Mouse (Mus musculus) cerebellum, postnatal 36 days (tissue): ENCODE measurements around the gene Ugp2.
A peak's percentile ranks its signal among the peaks of the same experiment; 100 is the strongest.

Experiments
- DNase-seq, 2 experiments: peaks; one replicate each; pipeline ENCODE4 v3.0.0; 2021 to 2022; ENCODE audit warnings: mixed read lengths in 2 of 2

The Ugp2 gene

GRCm38 (mm10) chr11:21371122-21371806, at the start of gene Ugp2:
Ugp2 (minus strand) TSS chr11:21371201.
- DNase-seq = peak; percentile 97 to 98

- no peak for DNase-seq
These were observed 43.9 kb upstream of the Ugp2 start for GRCm38 (mm10) chr11:21414911-21415381.

- DNase-seq = no peak
These were observed 35.7 kb upstream of the Ugp2 start for GRCm38 (mm10) chr11:21406668-21407067.

- no peak for DNase-seq
These were observed 35.1 kb upstream of the Ugp2 start for GRCm38 (mm10) chr11:21406141-21406540.

- DNase-seq = no peak
These were observed 32.9 kb upstream of the Ugp2 start for GRCm38 (mm10) chr11:21403877-21404276.

GRCm38 (mm10) chr11:21402481-21403254, 31.7 kb upstream of the Ugp2 start:
- no peak for DNase-seq

GRCm38 (mm10) chr11:21401248-21401647, 30.2 kb upstream of the Ugp2 start:
- DNase-seq = no peak

DNA sequence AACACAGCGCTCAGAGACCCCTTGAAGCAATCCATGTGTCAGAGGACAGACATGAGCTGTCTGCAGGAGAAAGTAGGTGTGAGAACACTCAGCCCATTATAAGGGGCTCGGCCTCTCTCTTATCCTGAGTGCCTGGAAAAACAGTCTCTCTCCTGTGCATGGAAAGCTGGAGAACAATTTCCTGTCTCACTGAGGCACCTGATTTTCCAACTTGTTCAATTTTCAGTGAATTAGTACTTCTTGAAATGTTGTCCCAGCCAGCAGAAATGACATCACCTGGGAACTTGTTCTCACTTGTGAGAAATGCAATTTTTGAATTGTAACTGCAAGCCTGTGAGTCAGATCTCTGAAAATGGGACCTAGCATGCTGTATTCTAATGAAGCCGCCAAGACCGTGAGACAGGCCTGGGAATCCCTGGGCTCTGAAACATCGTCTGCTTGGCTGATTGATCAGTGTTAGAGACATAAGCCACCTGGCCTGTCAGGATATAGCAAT, 28.2 kb upstream of the Ugp2 start:
- no peak for DNase-seq

DNA sequence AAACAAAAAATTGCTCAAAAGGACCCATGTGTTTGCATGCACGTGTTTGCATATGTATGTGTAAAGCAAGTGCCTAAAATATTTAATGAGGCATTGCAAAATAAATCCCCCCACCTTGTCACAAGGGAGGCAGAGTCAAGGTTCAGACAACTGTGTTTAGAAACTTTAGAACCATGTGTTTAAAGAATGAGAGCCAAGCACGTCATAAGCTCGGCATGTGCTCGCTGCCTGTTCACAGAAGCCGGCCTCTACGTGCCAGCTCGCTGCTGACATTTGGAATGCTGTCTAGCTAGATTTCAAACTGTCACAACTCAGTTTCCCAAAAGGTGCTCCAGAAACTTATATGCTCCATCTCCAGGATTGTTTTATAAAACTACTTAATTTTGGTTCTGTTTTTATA, 27.5 kb upstream of the Ugp2 start:
- DNase-seq = no peak

GRCm38 (mm10) chr11:21386790-21387189, 15.8 kb upstream of the Ugp2 start:
- DNase-seq = no peak

GRCm38 (mm10) chr11:21374096-21374495, 3.1 kb upstream of the Ugp2 start:
- no peak for DNase-seq

- peak; percentile 43 to 60 for DNase-seq
These were observed 441 bp downstream of the Ugp2 start for GRCm38 (mm10) chr11:21370399-21371121.

DNA sequence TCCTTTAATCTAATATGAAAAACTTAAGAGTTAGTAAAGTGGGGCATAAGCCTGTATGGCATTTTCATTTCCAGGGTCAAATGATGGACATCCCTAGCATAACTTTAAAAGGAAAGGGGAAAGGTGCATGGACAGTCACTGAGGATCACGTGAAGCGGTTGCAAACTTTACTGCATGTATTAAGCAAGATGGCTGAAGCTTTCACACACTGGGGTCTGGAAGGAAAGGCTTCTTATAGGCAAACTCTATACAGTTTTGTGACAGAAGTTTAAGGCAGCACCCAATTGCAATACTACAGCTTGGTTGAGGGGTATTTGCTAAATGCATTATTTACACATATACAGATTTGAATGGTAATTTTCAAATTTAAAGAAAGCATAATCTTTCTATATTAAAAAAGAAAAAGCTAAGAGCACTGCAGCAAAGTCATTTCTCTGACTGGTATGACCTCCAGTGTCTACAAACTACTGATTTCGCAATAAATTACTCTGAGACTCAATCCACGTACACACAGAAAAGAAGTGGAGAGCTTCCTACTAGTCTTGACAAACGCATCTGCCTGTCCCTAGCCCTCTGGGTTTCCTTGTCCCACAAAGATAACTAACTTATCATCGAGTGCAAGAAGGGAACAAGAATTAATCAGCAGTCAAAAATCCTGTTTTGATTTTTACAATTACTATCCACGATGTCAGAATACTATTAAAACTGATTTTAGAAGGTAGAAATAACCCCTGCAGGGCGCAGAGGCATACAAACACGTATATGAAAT, 1.6 kb downstream of the Ugp2 start:
- no peak for DNase-seq

DNA sequence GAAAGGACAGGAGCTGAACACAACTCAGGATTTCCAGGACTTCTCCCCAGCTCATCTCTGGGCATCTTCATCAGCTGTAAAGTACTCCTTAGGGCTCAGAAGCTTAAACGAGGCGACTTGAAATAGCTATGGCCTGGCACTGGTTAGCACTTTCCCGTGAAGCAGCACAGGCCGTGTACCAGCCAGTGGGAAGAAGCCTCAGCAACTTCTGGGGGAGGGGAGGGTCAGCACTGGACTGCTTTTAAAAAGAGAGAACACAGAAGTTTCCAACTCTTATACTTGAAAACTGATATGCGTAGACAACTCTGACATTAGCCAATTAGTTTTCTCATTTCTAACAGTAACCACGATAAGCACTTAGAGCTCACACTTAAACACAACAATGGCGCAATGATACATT, 2.5 kb downstream of the Ugp2 start:
- no peak for DNase-seq

DNA sequence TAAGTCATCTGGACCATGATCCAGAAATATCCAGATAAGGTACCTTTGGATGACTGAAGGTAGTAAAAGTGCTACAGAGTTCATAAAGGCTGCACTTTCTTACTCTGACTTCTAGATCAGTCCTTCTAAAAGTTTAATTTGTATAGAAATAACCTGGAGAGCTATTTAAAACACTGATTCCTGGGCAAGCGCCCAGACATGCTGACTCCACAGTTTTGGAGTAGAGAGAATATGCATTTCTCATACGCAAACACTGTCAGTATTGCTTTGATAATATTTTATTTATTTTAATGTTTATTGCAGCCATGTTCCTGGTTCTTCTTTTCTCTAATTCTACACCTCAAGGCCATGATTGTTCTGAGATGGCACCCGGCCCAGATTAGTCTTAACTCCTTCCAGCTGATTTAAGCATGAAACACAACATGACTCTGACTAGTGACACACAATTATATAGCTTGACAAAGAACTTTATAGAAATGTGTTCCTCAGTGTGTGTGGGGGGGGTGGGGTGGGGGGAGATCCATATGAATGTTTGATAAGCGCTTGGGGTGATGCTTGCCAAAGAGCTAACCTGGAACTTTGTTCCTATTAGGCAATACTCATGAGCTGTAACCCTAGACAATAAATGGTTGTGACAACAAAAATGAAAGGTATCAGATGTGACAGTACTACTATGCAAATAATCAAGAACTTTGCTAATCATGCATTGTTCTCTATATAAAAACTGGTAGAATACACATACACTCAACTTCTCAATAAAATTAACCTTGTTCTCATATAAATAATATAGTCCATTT, 7.7 kb downstream of the Ugp2 start:
- no peak for DNase-seq

- DNase-seq = no peak
These were observed 19.7 kb downstream of the Ugp2 start for GRCm38 (mm10) chr11:21351296-21351695.

- DNase-seq = no peak
These were observed 22.1 kb downstream of the Ugp2 start for GRCm38 (mm10) chr11:21348890-21349289.

- DNase-seq = no peak
These were observed 25.0 kb downstream of the Ugp2 start for GRCm38 (mm10) chr11:21346020-21346419.

- no peak for DNase-seq
These were observed 27.5 kb downstream of the Ugp2 start for GRCm38 (mm10) chr11:21343490-21343889.

GRCm38 (mm10) chr11:21339088-21339487, 31.9 kb downstream of the Ugp2 start:
- no peak for DNase-seq

DNA sequence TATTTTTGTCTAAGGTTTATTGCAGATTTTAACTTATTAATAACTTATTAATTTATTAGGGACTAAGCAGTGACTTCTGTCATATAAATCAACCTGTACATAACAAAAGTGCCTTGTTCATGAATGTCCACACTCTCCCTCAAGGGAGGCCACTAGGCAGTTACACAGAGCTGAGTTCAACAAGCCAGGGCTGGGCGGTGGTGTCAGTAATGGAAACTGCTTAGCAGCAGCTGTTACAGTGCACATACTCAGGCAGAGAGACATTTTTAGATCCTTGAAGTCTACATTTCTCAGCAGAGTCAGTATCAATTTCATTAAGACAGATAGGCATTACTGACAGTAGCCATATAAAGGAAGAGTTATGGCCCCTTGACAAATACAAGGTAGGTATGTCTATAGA, 33.1 kb downstream of the Ugp2 start:
- no peak for DNase-seq
